Mouse (Mus musculus) neutrophil, adult 5-6 weeks (primary cell): ENCODE data around the gene Pdpk1. TPM values are rescaled to one million over a fixed set of nuclear protein-coding genes. Genes with fewer than 3 reads are reported as not detected.

Experiments
- ATAC-seq: fragments of 151-379, 151-347 bp; 2 replicates; pipeline ENCODE4 v1.8.0; 2017; ENCODE audit warnings: mild to moderate bottlenecking, moderate TSS enrichment; ENCODE audit not compliant: insufficient number of reproducible peaks, poor library complexity, low FRiP score, severe bottlenecking; ENCODE audit errors: extremely low read depth
- total RNA-seq: library from RNA; stranded (forward); fragments of 200-1000 nt; gene quantifications from 2 replicates; pipeline ENCODE4 v1.2.3, GENCODE M21; 2017

Pdpk1 gene
- total RNA-seq, 1 experiment from 2014 or later, result 63.3 TPM

- ATAC-seq, result no peak
These were observed 93.8 kb downstream of the Pdpk1 start for GRCm38 (mm10) chr17:24056636-24057625.

DNA sequence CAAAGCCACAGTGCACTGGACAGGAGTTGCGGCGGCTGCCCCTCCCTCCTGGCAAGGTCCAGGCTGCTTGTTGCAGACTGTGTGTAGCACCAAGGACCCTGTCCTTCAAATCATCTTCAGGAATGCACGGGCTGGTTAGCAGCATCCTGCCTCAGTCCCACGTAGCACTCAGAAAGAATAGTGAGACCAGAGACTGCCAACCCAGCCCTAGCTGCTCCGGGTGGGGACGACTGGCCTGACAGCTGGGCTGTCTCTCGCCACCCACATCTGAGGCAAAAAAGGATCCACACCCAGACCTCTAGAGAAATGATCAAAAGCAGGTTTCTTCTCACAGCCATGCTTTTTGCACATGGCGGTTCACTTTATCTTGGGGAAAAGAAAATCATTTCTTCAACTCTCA lies 101.7 kb downstream of the Pdpk1 start:
- no peak for ATAC-seq

GRCm38 (mm10) chr17:24048053-24048452 lies 102.7 kb downstream of the Pdpk1 start:
- no peak for ATAC-seq

DNA sequence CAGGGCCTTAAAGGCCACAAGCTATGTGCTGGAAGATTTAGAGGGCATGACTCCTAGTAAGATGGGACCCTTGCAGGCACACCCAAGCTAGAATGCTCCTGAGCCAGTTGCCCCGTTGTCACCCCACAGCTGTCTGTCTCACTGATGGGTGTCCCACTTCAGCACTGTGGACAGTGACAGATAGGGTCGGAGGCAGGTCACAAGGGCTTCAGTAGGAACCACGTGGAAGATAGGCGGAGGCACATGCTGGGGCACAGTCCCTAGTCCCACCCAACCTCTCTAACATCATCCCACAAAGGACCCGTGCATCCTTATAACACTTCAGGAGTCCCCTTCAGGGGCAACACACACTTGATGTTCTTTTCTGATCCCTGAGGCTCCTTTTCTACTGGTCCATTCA lies 104.7 kb downstream of the Pdpk1 start:
- no peak for ATAC-seq

DNA sequence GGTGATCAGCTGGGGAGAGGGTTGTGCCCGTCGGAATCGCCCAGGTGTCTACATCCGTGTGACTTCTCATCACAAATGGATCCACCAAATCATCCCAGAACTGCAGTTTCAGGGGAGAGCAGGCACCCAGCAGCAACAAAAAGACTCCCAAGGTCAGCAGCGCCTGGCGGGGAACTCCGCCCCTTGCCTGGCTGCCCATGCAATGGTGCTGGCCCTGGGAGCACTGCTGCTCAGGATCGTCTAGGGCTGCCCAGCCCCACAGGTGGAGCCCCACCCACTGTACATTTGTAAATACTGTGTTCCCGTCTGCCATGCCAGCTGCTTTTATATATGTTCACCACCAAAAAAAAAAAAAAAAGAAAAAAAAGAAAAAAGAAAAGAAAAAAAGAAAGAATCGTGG lies 105.1 kb downstream of the Pdpk1 start:
- ATAC-seq, result no peak

DNA sequence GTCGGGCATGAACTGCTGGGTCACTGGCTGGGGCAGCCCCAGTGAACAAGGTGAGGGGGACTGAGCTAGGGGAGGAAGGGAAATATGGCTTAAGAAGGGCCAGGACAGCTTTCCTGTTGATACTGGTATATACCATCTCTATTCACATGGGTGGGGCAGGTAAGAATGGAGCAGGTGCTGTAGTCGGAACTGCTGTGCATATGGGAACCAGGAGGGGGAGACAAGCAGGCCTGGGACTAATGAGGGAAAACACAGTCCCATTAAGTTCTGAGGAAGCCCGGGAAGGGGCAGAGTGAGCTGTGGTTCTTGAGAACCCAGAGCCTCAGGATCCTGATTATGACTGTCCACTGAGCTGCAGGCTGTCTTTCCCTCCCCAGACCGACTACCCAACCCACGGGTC lies 106.2 kb downstream of the Pdpk1 start:
- no peak for ATAC-seq

- no peak for ATAC-seq
These were observed 112.9 kb downstream of the Pdpk1 start, which contains the start of gene Prss27 for GRCm38 (mm10) chr17:24037844-24038243. Prss27 (plus strand) TSS chr17:24038144.

- no peak for ATAC-seq
These were observed 113.4 kb downstream of the Pdpk1 start for GRCm38 (mm10) chr17:24037360-24037759.

- ATAC-seq, result no peak
These were observed 113.8 kb downstream of the Pdpk1 start for GRCm38 (mm10) chr17:24036954-24037353.

DNA sequence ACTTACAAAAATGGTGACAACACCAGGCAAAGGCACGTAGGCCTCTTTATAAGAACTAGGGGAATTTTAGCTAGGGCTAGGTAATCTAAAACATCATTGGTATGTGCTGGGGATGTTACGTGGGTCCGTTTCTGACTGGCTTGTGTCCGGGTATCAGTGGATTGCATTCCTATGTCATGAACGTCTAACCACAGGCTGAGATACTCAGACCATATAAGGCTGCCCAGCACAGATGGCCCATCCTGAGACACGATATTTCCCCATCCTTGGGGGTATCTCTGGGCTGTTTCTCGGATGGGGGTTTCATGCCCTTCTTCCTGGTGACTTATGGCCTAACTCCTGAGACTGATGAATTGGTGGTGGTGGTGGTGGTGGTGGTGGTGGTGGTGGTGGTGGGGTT lies 115.6 kb downstream of the Pdpk1 start:
- ATAC-seq, result no peak

- no peak for ATAC-seq
These were observed 120.2 kb downstream of the Pdpk1 start for GRCm38 (mm10) chr17:24030551-24030950.

DNA sequence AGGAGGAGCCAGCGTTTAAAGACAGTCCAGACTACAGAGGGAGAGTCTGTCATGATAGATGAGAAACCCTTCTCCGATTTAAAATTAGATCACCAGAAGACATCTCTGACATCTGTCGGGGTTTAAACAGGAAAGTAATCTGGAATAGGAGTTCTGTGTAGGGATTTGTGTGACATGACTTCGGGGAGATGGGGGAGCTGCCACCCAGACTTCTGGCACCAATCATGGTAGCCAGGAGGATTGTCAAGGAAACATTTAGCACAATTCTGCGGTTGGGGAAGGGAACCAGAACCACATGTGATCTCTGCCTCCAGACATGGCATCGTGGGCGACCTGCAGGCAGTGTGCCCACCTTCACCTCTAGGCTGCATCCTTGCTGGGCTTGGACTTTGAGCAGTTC lies 121.2 kb downstream of the Pdpk1 start:
- no peak for ATAC-seq

Other genes with a start within 250 kb of the Pdpk1 start
- not detected in 2 replicates for gene Dcpp3, start 233.5 kb downstream of the Pdpk1 start, total RNA-seq
- gene Sbp, start 209.3 kb downstream of the Pdpk1 start, total RNA-seq, result not detected in 2 replicates
- not detected in 2 replicates for gene Sbpl, start 195.7 kb downstream of the Pdpk1 start, total RNA-seq
- gene Prss30, start 170.4 kb downstream of the Pdpk1 start, total RNA-seq, result not detected in 2 replicates
- 3.2 and 3.7 TPM in 2 replicates for gene Prss22, start 152.8 kb downstream of the Pdpk1 start, total RNA-seq
- gene Prss27, start 112.8 kb downstream of the Pdpk1 start, total RNA-seq, result 3.7 and 4.9 TPM in 2 replicates
- 16.0 and 18.2 TPM in 2 replicates for gene Kctd5, start 77.4 kb downstream of the Pdpk1 start, total RNA-seq
- 45.5 and 49.4 TPM in 2 replicates for gene Amdhd2, start 12.8 kb upstream of the Pdpk1 start, total RNA-seq
- gene Atp6v0c, start 18.8 kb upstream of the Pdpk1 start, total RNA-seq, result 98.2 and 104 TPM in 2 replicates
- gene Tbc1d24, start 54.6 kb upstream of the Pdpk1 start, total RNA-seq, result 0.35 and 0.37 TPM in 2 replicates
- not detected in 2 replicates for gene Ntn3, start 58.6 kb upstream of the Pdpk1 start, total RNA-seq
- gene Tedc2, start 69.9 kb upstream of the Pdpk1 start, total RNA-seq, result 5.6 and 8.8 TPM in 2 replicates
- 2.5 and 3.0 TPM in 2 replicates for gene Ccnf, start 100.6 kb upstream of the Pdpk1 start, total RNA-seq
- gene Abca17, start 200.1 kb upstream of the Pdpk1 start, total RNA-seq, result 0.23 TPM in 1 of 2 replicates, not detected in the other
- gene Abca3, start 201.0 kb upstream of the Pdpk1 start, total RNA-seq, result 29.5 and 31.3 TPM in 2 replicates